Mouse (Mus musculus) small intestine, adult 2 months (tissue): ENCODE results near the gene Tm4sf4. TPM values are rescaled to one million over a fixed set of nuclear protein-coding genes. Genes with fewer than 3 reads are reported as not detected.
A peak's percentile ranks its signal among the peaks of the same experiment; 100 is the strongest.

Experiments
- H3K27ac ChIP-seq: fragments of 200-500 bp; 2 replicates; pipeline ENCODE4 v1.5.1; 2012; ENCODE audit warnings: low read depth, low read length, control low read depth, inconsistent platforms; ENCODE audit not compliant: insufficient read depth
- H3K27me3 ChIP-seq: fragments of 200-500 bp; 2 replicates; pipeline ENCODE4 v1.6.1; 2012; ENCODE audit warnings: mild to moderate bottlenecking, moderate library complexity, low read length, inconsistent platforms; ENCODE audit not compliant: control insufficient read depth, insufficient read depth
- H3K36me3 ChIP-seq: fragments of 200-500 bp; 2 replicates; pipeline ENCODE4 v1.6.1; 2012; ENCODE audit warnings: mild to moderate bottlenecking, low read length, control low read depth, inconsistent platforms; ENCODE audit not compliant: control insufficient read depth, insufficient read depth
- H3K4me1 ChIP-seq: fragments of 200-500 bp; 2 replicates; pipeline ENCODE4 v1.6.1; 2012; ENCODE audit warnings: low read length, inconsistent platforms, mixed read lengths; ENCODE audit not compliant: control insufficient read depth, insufficient read depth, insufficient read length
- H3K4me3 ChIP-seq: fragments of 200-500 bp; 2 replicates; pipeline ENCODE4 v1.5.1; 2012; ENCODE audit warnings: low read depth, mild to moderate bottlenecking, control low read depth, inconsistent platforms, low read length, moderate library complexity
- CTCF ChIP-seq: fragments of 200-500 bp; IDR thresholded peaks from 2 replicates; pipeline ENCODE4 v1.5.1; 2012; ENCODE audit warnings: low read depth, mild to moderate bottlenecking, control low read depth, inconsistent platforms, low read length, moderate library complexity, mixed read lengths; ENCODE audit not compliant: insufficient replicate concordance, insufficient read length; ENCODE audit errors: extremely low read depth
- POLR2A ChIP-seq: fragments of 200-500 bp; IDR thresholded peaks from 2 replicates; pipeline ENCODE4 v1.6.1; 2012; ENCODE audit warnings: low read depth, mild to moderate bottlenecking, control low read depth, inconsistent platforms, low read length, moderate library complexity
- WGBS: fragments of 180-500 bp; shearing (Covaris S2); methylation state at CpG from one replicate; pipeline ENCODE4 v1.1.7; 2018; 5-methylcytosine and 5-hydroxymethylcytosine counted together
- polyA plus RNA-seq: library from polyadenylated mRNA; depleted of rRNA; stranded (reverse); fragments of >200 nt; gene quantifications from 2 replicates; pipeline ENCODE4 v1.2.3, GENCODE M21; 2012; rRNA removed

Tm4sf4 gene
- polyA plus RNA-seq: 92.8 and 210 TPM in 2 replicates

DNA sequence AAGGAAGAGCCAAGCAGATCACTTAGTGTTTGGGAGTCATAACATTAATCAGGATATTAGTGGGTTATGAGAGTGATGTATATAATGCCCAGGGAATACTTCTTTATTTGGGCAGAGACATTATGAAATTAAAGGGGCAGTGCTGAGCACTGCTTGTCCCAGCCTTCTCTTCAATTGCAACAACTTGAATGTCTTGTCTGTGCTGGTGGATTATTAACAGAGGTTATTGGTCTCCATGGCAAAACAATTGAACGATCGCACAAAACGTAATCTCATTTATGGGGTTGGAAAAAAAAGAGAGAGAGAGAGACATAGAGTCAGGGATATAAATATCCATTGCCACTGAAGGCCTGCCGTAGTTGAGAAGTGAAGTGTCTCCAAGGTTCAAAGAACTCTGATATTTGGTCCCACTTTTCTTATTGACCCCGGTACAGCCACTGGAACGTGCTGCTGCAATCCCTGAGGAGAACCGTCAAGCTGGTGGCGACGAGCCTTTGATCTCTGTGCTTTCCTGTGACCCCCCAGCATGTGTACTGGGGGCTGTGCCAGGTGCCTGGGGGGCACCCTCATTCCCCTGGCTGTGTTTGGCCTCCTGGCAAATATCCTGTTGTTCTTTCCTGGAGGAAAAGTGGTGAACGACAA lies at the start of gene Tm4sf4:
Gene Tm4sf4, plus strand, starts transcription at position 226 of the 642 bp plus-strand sequence.
- H3K36me3 ChIP-seq: no peaks in the 10 kb centered on the region
- peak within 1 kb of the TSS; percentile 40 for H3K27ac ChIP-seq
- peaks cover 6% of the 10 kb centered on the region; the same call in 1 of the 2 replicates for H3K4me1 ChIP-seq
- H3K4me3 ChIP-seq: peak within 1 kb of the TSS; percentile 58
- 33% methylated on average over 10 of the region's 10 CpGs for WGBS
- no peaks in the 10 kb centered on the region for H3K27me3 ChIP-seq
- no peak for TF ChIP-seq POLR2A
- TF ChIP-seq CTCF: no peak

DNA sequence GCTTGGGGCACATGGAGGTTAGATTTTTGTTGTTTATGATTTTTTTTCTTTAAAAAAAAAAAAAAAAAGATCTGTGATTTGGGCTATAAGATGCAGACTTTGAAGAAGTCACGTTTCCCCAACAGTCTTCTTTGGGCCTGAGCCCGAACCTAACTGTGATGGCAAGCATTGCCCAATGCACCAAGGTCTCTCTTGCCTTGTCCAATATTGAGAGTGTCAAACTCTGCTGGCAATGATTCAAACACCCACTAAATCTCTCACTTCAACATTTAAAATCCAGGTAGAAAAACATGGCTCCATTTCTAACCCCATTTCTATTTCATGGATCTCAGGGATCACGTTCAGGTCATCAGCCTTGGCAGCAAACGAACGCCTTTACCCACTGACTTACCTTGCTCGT lies 38.7 kb upstream of the Tm4sf4 start:
- TF ChIP-seq CTCF: no peak
- no peak for TF ChIP-seq POLR2A
- 65% methylated on average over 6 of the region's 6 CpGs for WGBS
- Histone ChIP-seq H3K4me1 (no peaks in the 10 kb centered on the region), H3K27ac (no peak overlapping the region), H3K4me3 (no peak overlapping the region), H3K27me3 (no peaks in the 10 kb centered on the region), H3K36me3 (no peaks in the 10 kb centered on the region)

DNA sequence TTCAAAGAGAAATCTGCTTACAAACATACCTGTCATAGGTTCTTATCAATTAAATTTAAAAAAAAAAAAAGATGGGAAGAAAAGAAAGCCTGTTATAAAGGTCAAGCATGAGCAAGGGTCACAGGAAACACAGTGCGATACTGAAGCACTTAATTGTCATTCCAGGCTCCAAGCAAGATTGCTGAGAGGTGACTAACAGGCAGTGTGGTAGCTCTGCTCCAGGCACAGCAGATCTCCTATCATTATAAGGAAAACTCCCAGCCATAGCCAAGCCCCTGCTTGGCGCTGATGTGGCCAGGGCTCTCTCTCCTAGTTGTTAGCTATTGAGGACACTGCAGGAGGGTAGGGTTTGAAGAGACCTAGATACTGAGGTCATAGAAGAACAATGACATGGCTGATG lies 38.2 kb upstream of the Tm4sf4 start:
- no peaks in the 10 kb centered on the region for H3K4me1 ChIP-seq
- no peak for TF ChIP-seq CTCF
- TF ChIP-seq POLR2A: no peak
- no peaks in the 10 kb centered on the region for H3K36me3 ChIP-seq
- no peaks in the 10 kb centered on the region for H3K27me3 ChIP-seq
- H3K4me3 ChIP-seq: no peak overlapping the region
- H3K27ac ChIP-seq: no peak overlapping the region
- WGBS: 30% methylated on average over 2 of the region's 2 CpGs

DNA sequence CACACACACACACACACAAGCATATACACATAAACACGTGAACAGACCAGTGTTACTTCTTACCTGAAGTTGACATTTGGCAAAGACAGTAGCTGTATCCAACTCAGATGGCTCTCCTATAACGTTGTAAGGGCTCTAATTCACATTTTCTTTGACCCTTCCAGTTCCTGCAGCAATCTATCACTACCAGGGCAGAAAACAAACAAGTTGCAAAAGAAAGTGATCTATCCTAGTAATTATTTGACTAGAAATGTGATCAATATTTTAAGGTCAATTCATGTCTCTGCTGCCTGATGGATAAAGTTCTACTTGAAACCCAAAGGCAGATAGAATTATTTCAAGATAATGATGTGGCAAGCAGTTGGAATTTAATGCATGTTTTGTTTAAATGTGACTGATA lies 37.5 kb upstream of the Tm4sf4 start:
- H3K27ac ChIP-seq: no peak overlapping the region

DNA sequence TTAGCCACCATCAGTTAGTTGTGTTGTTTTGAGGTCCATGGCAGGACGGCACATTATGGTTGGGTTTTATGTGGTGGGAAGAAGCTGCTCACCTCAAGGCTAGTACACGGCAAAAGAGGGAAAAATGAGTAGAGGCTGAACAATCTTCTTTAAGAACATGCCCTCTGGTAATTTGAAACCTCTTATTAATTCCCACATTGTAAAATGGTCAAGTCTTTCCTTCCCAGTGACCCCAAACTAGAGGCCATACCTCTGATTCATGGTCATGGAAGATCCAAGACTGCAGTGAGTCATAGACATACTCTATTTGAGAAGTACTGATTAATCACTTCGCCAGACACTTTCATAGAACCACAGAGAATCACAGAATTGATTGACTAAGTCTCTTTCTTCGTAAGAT lies 13.6 kb upstream of the Tm4sf4 start:
- no peak for TF ChIP-seq POLR2A
- TF ChIP-seq CTCF: no peak
- H3K27me3 ChIP-seq: no peaks in the 10 kb centered on the region
- no peak overlapping the region for H3K4me3 ChIP-seq
- WGBS: 94% methylated on average over 4 of the region's 4 CpGs
- H3K36me3 ChIP-seq: no peaks in the 10 kb centered on the region
- no peak overlapping the region for H3K27ac ChIP-seq
- H3K4me1 ChIP-seq: peaks cover 7% of the 10 kb centered on the region; the same call in 1 of the 2 replicates

More for the DNA sequence above, 37.5 kb upstream of the Tm4sf4 start:
- TF ChIP-seq CTCF: no peak
- TF ChIP-seq POLR2A: no peak
- WGBS: 63% methylated on average over 2 of the region's 2 CpGs
- Histone ChIP-seq H3K4me1 (no peaks in the 10 kb centered on the region), H3K4me3 (no peak overlapping the region), H3K27me3 (no peaks in the 10 kb centered on the region), H3K36me3 (no peaks in the 10 kb centered on the region)

DNA sequence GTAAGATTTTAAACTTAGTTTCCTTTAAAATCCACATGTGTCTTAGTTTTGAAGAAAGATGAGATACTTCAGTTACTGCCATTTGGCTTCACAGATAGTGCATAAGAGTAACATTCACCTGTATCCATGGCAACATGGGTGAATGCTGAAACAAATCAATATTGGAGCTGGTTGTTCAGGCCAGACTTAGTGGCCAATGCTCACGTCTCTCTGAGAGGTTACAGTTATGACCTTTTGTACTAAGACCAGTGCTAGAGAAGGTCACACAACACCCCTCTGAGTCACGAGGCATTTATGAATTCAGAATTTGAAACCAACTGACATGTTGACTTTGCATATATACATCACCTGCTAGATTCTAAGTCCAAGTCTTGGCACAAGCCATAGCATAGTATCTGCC lies 4.9 kb upstream of the Tm4sf4 start:
- H3K36me3 ChIP-seq: no peaks in the 10 kb centered on the region
- H3K27me3 ChIP-seq: no peaks in the 10 kb centered on the region
- H3K4me1 ChIP-seq: peaks cover 2% of the 10 kb centered on the region; the same call in 1 of the 2 replicates
- H3K4me3 ChIP-seq: no peak overlapping the region
- WGBS: 57% methylated on average over 2 of the region's 2 CpGs
- H3K27ac ChIP-seq: no peak overlapping the region
- TF ChIP-seq POLR2A (no peak), CTCF (no peak)

DNA sequence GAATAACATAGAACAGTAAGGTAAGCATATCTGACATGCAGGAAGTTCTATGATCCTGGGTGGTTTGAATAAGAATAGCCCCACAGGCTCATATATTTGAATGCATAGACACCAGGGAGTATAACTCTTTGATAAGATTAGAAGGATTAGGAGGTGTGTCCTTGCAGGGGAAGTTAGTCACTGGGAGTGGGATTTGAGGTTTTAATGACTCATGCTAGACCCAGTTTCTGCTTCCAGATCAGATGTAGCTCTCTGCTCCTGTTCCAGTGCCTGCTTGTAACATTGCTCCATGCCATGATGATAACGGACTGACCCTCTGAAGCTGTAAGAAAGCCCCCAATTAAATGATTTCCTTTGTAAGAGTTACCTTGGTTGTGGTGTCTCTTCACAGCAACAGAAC lies 4.5 kb upstream of the Tm4sf4 start:
- no peaks in the 10 kb centered on the region for H3K27me3 ChIP-seq
- no peak overlapping the region for H3K4me3 ChIP-seq
- no peaks in the 10 kb centered on the region for H3K36me3 ChIP-seq
- no peak overlapping the region for H3K27ac ChIP-seq
- TF ChIP-seq CTCF: no peak
- peaks cover 5% of the 10 kb centered on the region; the same call in 1 of the 2 replicates for H3K4me1 ChIP-seq
- WGBS: 90% methylated on average over 1 of the region's 1 CpGs
